Mouse (Mus musculus) megakaryocyte, embryonic 14.5 days (primary cell): ENCODE measurements around the gene Ppp1r18. TPM values are rescaled to one million over a fixed set of nuclear protein-coding genes. Genes with fewer than 3 reads are reported as not detected.
A peak's percentile ranks its signal among the peaks of the same experiment; 100 is the strongest.

Source experiments
- H3K27me3 ChIP-seq: replicated peaks from 2 replicates; pipeline ENCODE3; 2012; ENCODE audit warnings: inconsistent platforms
- H3K36me3 ChIP-seq: replicated peaks from 2 replicates; pipeline ENCODE3; 2012; ENCODE audit warnings: low read length, inconsistent platforms, mixed read lengths
- H3K4me1 ChIP-seq: 2 replicates; pipeline ENCODE4 v1.6.1; 2012; ENCODE audit warnings: inconsistent platforms
- H3K4me3 ChIP-seq: replicated peaks from 2 replicates; pipeline ENCODE3; 2012; ENCODE audit warnings: moderate library complexity, mild to moderate bottlenecking, inconsistent platforms
- H3K9me3 ChIP-seq: 2 replicates; pipeline ENCODE4 v1.6.1; 2012; ENCODE audit warnings: inconsistent platforms
- FLI1 ChIP-seq: IDR thresholded peaks from 2 replicates; pipeline ENCODE4 v1.6.1; 2012; ENCODE audit warnings: low read length, inconsistent platforms, mixed read lengths
- GATA1 ChIP-seq: IDR thresholded peaks from 3 replicates; pipeline ENCODE4 v1.6.1; 2012; ENCODE audit warnings: mixed read lengths, low read length, inconsistent platforms, borderline replicate concordance
- polyA plus RNA-seq: library from polyadenylated mRNA; stranded (reverse); fragments of >175 nt; gene quantifications from 2 replicates; pipeline ENCODE4 v1.2.3, GENCODE M21; 2012; ENCODE audit warnings: low replicate concordance; ENCODE audit not compliant: insufficient read depth

Gene Ppp1r18
- polyA plus RNA-seq, 1 experiment: 153 TPM

GRCm38 (mm10) chr17:35843514-35843913 lies 21.9 kb upstream of the Ppp1r18 start:
- H3K4me3 ChIP-seq: no peak overlapping the region
- TF ChIP-seq GATA1 (no peak), FLI1 (no peak)
- peaks cover 45% of the 10 kb centered on the region for H3K4me1 ChIP-seq
- H3K36me3 ChIP-seq: peaks cover 41% of the 10 kb centered on the region
- H3K27me3 ChIP-seq: no peaks in the 10 kb centered on the region
- H3K9me3 ChIP-seq: no peaks in the 10 kb centered on the region

- Histone ChIP-seq H3K9me3 (no peaks in the 10 kb centered on the region), H3K4me3 (no peak overlapping the region), H3K4me1 (peaks cover 34% of the 10 kb centered on the region), H3K36me3 (peaks cover 85% of the 10 kb centered on the region), H3K27me3 (no peaks in the 10 kb centered on the region)
- TF ChIP-seq GATA1 (no peak), FLI1 (no peak)
Measured at GRCm38 (mm10) chr17:35848112-35848511, 17.3 kb upstream of the Ppp1r18 start.

DNA sequence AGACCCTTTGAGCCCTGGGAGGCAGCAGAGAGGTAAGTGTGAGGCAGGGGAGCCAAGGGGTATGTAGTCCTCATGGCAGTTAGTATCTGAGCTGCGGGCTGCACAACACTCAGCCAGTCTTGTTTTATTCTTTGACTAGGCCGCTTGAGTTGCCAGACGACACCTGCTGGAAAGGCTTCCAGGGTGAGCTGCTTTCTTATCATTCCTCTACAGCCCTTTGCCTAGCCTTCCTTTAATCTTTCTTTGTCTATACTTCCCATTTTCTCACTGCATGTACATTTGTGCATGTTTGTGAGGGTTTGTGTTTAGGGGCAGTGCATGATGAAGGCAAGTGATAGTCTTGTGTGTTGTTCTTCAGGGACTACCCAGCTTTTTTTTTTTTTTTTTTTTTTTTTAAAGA lies 14.4 kb upstream of the Ppp1r18 start:
- peaks cover 48% of the 10 kb centered on the region for H3K4me1 ChIP-seq
- H3K4me3 ChIP-seq: no peak overlapping the region
- TF ChIP-seq FLI1 (no peak), GATA1 (no peak)
- H3K9me3 ChIP-seq: no peaks in the 10 kb centered on the region
- peaks cover 89% of the 10 kb centered on the region for H3K36me3 ChIP-seq
- no peaks in the 10 kb centered on the region for H3K27me3 ChIP-seq

DNA sequence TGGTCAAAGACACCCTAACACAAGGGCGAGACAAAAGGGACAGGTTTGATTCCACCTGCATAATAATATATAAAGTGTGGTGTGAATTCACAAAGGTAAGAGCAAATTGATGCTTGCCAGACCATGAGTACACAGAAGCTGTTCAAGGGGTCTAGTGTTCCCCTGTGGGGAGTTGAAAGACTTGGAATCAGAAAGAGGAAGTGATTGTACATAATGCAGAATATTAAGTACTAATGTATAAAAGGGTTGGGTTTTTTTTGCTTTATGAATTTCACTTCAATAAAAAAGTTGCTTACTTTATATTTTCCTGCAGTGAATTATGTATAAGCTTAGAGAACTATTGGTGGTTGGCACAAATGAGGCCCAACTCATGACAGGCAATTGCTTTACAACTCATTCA lies 6.0 kb upstream of the Ppp1r18 start:
- peaks cover 72% of the 10 kb centered on the region for H3K4me1 ChIP-seq
- H3K9me3 ChIP-seq: no peaks in the 10 kb centered on the region
- H3K27me3 ChIP-seq: peaks cover 15% of the 10 kb centered on the region
- H3K36me3 ChIP-seq: peaks cover 45% of the 10 kb centered on the region
- TF ChIP-seq FLI1: no peak
- no peak for TF ChIP-seq GATA1
- no peak overlapping the region for H3K4me3 ChIP-seq

DNA sequence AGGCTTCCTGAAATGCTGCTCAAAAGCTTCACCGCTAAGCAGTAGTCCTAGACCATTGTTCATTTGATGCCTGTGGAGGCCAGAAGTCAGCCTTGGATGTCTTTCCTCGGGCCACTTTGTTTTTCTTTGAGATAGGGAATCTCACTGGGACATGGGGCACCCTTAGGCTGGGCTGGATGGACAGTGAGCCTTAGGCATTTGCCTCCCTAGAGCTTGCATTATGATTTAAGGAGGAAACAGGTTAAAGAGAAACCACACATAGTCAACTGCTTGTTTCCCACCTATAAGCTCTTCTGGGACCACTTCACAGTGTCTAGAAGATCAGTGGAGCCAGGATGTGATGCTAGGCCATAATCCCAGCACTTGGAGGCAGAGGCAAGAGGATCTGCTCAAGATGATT lies 5.6 kb upstream of the Ppp1r18 start:
- TF ChIP-seq GATA1: no peak
- no peak for TF ChIP-seq FLI1
- H3K4me1 ChIP-seq: peaks cover 72% of the 10 kb centered on the region

DNA sequence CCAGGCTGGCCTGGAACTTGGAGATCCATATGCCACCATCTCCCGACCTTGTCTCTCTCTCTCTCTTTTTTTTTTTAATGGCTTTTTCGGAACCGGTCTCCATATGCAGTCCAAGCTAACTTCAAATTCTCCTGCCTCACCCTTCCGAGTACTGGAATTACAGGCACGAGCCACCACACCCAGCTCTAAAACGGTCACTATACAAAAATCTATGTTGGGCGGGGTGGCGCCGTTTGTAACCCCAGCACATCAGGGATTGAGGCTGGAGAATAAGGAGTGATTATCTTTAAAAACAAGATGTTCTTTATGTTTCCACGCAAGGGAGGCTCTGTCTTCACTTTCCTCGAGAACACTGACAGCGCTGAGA lies 4.6 kb upstream of the Ppp1r18 start:
- Histone ChIP-seq H3K36me3 (peaks cover 35% of the 10 kb centered on the region), H3K4me3 (peak overlapping the region; percentile 96), H3K27me3 (peaks cover 19% of the 10 kb centered on the region), H3K9me3 (no peaks in the 10 kb centered on the region), H3K4me1 (peaks cover 75% of the 10 kb centered on the region)
- no peak for TF ChIP-seq FLI1
- TF ChIP-seq GATA1: no peak

More for the DNA sequence above, 5.6 kb upstream of the Ppp1r18 start:
- Histone ChIP-seq H3K4me3 (no peak overlapping the region), H3K9me3 (no peaks in the 10 kb centered on the region), H3K36me3 (peaks cover 40% of the 10 kb centered on the region), H3K27me3 (peaks cover 19% of the 10 kb centered on the region)

GRCm38 (mm10) chr17:35861198-35861857 lies 4.1 kb upstream of the Ppp1r18 start, which contains the start of gene Nrm:
Nrm (plus strand) TSS chr17:35861318.
- no peaks in the 10 kb centered on the region for H3K9me3 ChIP-seq
- TF ChIP-seq FLI1 (no peak), GATA1 (no peak)
- H3K36me3 ChIP-seq: peaks cover 31% of the 10 kb centered on the region
- peaks cover 76% of the 10 kb centered on the region for H3K4me1 ChIP-seq
- peak within 1 kb of the TSS; percentile 96 for H3K4me3 ChIP-seq
- peaks cover 19% of the 10 kb centered on the region for H3K27me3 ChIP-seq

GRCm38 (mm10) chr17:35864832-35865353 lies 500 bp upstream of the Ppp1r18 start:
- peak overlapping the region; percentile 97 for H3K4me3 ChIP-seq
- peaks cover 1% of the 10 kb centered on the region for H3K36me3 ChIP-seq
- peaks cover 86% of the 10 kb centered on the region for H3K4me1 ChIP-seq
- no peaks in the 10 kb centered on the region for H3K9me3 ChIP-seq
- no peak for TF ChIP-seq FLI1
- TF ChIP-seq GATA1: no peak
- H3K27me3 ChIP-seq: peaks cover 19% of the 10 kb centered on the region

- TF ChIP-seq GATA1 (no peak), FLI1 (no peak)
- peaks cover 85% of the 10 kb centered on the region for H3K4me1 ChIP-seq
- H3K4me3 ChIP-seq: peak overlapping the region; percentile 97
- peaks cover 5% of the 10 kb centered on the region for H3K36me3 ChIP-seq
- peaks cover 19% of the 10 kb centered on the region for H3K27me3 ChIP-seq
- no peaks in the 10 kb centered on the region for H3K9me3 ChIP-seq
Measured at GRCm38 (mm10) chr17:35866281-35866831, 963 bp downstream of the Ppp1r18 start.
